Mouse (Mus musculus): ENCODE measurements around the gene Dhx9. TPM values are rescaled to one million over a fixed set of nuclear protein-coding genes. Genes with fewer than 3 reads are reported as not detected.
"Not testable (repeated sequence)": the region's sequence is repeated elsewhere in the genome, so short reads cannot be mapped to it uniquely, and the experiment has no call there.

Gene Dhx9
- total RNA-seq (2014; rRNA removed), result 41.1 and 42.6 TPM in 2 replicates
- polyA plus RNA-seq (2012; rRNA removed), result 5.6 and 5.7 TPM in 2 replicates

- under 1% methylated on average over 35 of the region's 35 CpGs for WGBS
These were observed at the start of gene Dhx9 for GRCm38 (mm10) chr1:153487500-153487879. Gene Dhx9 (minus strand): TSS chr1:153487660.

DNA sequence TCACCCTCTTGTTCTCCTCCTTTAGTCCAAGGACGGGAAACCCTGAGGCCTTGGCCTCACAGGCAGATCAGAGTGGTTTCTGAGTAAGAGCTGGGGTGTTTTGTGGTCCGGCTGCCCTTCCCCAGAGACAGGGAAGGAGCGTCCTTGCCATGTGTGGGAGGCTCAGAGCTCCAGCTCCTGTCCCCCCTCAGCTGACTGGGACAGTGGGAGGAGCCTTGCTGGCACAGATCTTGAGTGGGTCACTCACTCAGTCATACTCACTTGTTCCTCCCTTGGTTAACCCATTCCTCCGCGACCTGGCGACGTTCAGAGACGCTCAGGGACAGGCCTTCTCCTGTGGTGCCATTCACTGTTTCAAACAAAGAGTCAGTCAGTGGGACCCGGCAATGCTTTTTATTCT lies 48.2 kb upstream of the Dhx9 start:
- peaks cover 3% of the 10 kb centered on the region; the same call in 1 of the 2 replicates for H3K4me1 ChIP-seq (ENCODE audit: control insufficient read depth, insufficient read depth, low read length)
- no peak for TF ChIP-seq POLR2A (IDR thresholded peaks at IDR 0.05; ENCODE audit: extremely low read depth, insufficient read depth, low read length)
- TF ChIP-seq CTCF (IDR thresholded peaks at IDR 0.05; ENCODE audit: low read depth, low read length), result no peak
- no peak overlapping the region for H3K4me3 ChIP-seq (ENCODE audit: insufficient read depth, low read depth, low read length)
- no peak overlapping the region for H3K27ac ChIP-seq (replicated peaks; ENCODE audit: insufficient read depth, low read depth, low read length)
- 91% methylated on average over 9 of the region's 9 CpGs for WGBS
- no peaks in the 10 kb centered on the region for H3K79me2 ChIP-seq (ENCODE audit: control insufficient read depth, insufficient read depth, low read length)
- H3K27me3 ChIP-seq (ENCODE audit: control insufficient read depth, insufficient read depth, low read length), result no peaks in the 10 kb centered on the region
- no peak for DNase-seq (ENCODE audit: extremely low read depth, low read depth, low spot score)
- no peak overlapping the region for H3K9ac ChIP-seq (ENCODE audit: low read depth, low read length)
- no peaks in the 10 kb centered on the region for H3K36me3 ChIP-seq (ENCODE audit: control insufficient read depth, insufficient read depth, low read length)

More at GRCm38 (mm10) chr1:153487500-153487879, at the start of gene Dhx9:
- H3K9ac ChIP-seq (ENCODE audit: low read depth, low read length), result peak within 1 kb of the TSS; percentile 97
- H3K36me3 ChIP-seq (ENCODE audit: control insufficient read depth, insufficient read depth, low read length), result peaks cover 3% of the 10 kb centered on the region; the same call in 1 of the 2 replicates
- peaks cover 7% of the 10 kb centered on the region; the same call in 1 of the 2 replicates for H3K4me1 ChIP-seq (ENCODE audit: control insufficient read depth, insufficient read depth, low read length)
- peak; percentile 78 for DNase-seq (ENCODE audit: extremely low read depth, low read depth, low spot score)
- TF ChIP-seq CTCF (IDR thresholded peaks at IDR 0.05; ENCODE audit: low read depth, low read length), result no peak
- TF ChIP-seq POLR2A (IDR thresholded peaks at IDR 0.05; ENCODE audit: extremely low read depth, insufficient read depth, low read length), result peak; percentile 98
- H3K79me2 ChIP-seq (ENCODE audit: control insufficient read depth, insufficient read depth, low read length), result peaks cover 19% of the 10 kb centered on the region
- H3K27me3 ChIP-seq (ENCODE audit: control insufficient read depth, insufficient read depth, low read length), result no peaks in the 10 kb centered on the region
- peak within 1 kb of the TSS; percentile 96 for H3K4me3 ChIP-seq (ENCODE audit: insufficient read depth, low read depth, low read length)
- H3K27ac ChIP-seq (replicated peaks; ENCODE audit: insufficient read depth, low read depth, low read length), result peak within 1 kb of the TSS; percentile 82

DNA sequence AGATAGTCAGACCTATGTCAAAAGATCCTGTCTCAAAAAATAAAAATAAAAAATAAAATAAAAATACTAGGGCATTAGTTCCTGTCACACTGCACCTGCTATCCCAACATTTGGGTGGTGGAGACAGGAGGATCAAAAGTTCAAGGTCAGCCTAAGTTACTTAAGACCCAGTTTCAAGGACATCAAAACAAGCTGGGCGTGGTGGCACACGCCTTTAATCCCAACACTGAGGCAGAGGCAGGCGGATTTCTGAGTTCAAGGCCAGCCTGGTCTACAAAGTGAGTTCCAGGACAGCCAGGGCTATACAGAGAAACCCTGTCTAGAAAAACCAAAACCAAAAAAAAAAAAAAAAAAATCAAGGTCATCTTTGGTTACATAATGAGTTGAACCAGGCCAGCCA lies 45.4 kb upstream of the Dhx9 start:
- H3K27me3 ChIP-seq (ENCODE audit: control insufficient read depth, insufficient read depth, low read length); H3K79me2 ChIP-seq (ENCODE audit: control insufficient read depth, insufficient read depth, low read length); H3K4me1 ChIP-seq (ENCODE audit: control insufficient read depth, insufficient read depth, low read length); DNase-seq (ENCODE audit: extremely low read depth, low read depth, low spot score); H3K27ac ChIP-seq (replicated peaks; ENCODE audit: insufficient read depth, low read depth, low read length); H3K4me3 ChIP-seq (ENCODE audit: insufficient read depth, low read depth, low read length); H3K9ac ChIP-seq (ENCODE audit: low read depth, low read length); H3K36me3 ChIP-seq (ENCODE audit: control insufficient read depth, insufficient read depth, low read length): not testable (repeated sequence)
- WGBS, result 94% methylated on average over 3 of the region's 3 CpGs

- H3K27ac ChIP-seq (replicated peaks; ENCODE audit: insufficient read depth, low read depth, low read length), result peak overlapping the region; percentile 16; the same call in 1 of the 2 replicates
- TF ChIP-seq POLR2A (IDR thresholded peaks at IDR 0.05; ENCODE audit: extremely low read depth, insufficient read depth, low read length) (no peak), CTCF (IDR thresholded peaks at IDR 0.05; ENCODE audit: low read depth, low read length) (no peak)
These were observed 44.9 kb upstream of the Dhx9 start for GRCm38 (mm10) chr1:153532234-153532841.

GRCm38 (mm10) chr1:153531677-153532233 lies 44.3 kb upstream of the Dhx9 start:
- Histone ChIP-seq H3K9ac (ENCODE audit: low read depth, low read length) (no peak overlapping the region), H3K4me1 (ENCODE audit: control insufficient read depth, insufficient read depth, low read length) (peaks cover 3% of the 10 kb centered on the region; the same call in 1 of the 2 replicates), H3K79me2 (ENCODE audit: control insufficient read depth, insufficient read depth, low read length) (no peaks in the 10 kb centered on the region), H3K36me3 (ENCODE audit: control insufficient read depth, insufficient read depth, low read length) (no peaks in the 10 kb centered on the region), H3K27ac (replicated peaks; ENCODE audit: insufficient read depth, low read depth, low read length) (no peak overlapping the region; the same call in 1 of the 2 replicates), H3K4me3 (ENCODE audit: insufficient read depth, low read depth, low read length) (no peak overlapping the region), H3K27me3 (ENCODE audit: control insufficient read depth, insufficient read depth, low read length) (no peaks in the 10 kb centered on the region)
- DNase-seq (ENCODE audit: extremely low read depth, low read depth, low spot score), result no peak
- TF ChIP-seq CTCF (IDR thresholded peaks at IDR 0.05; ENCODE audit: low read depth, low read length) (no peak), POLR2A (IDR thresholded peaks at IDR 0.05; ENCODE audit: extremely low read depth, insufficient read depth, low read length) (no peak)
- WGBS, result 56% methylated on average over 9 of the region's 9 CpGs

More at GRCm38 (mm10) chr1:153532234-153532841, 44.9 kb upstream of the Dhx9 start:
- Histone ChIP-seq H3K4me3 (ENCODE audit: insufficient read depth, low read depth, low read length) (no peak overlapping the region), H3K4me1 (ENCODE audit: control insufficient read depth, insufficient read depth, low read length) (peaks cover 3% of the 10 kb centered on the region; the same call in 1 of the 2 replicates), H3K36me3 (ENCODE audit: control insufficient read depth, insufficient read depth, low read length) (no peaks in the 10 kb centered on the region), H3K9ac (ENCODE audit: low read depth, low read length) (peak overlapping the region; percentile 48), H3K79me2 (ENCODE audit: control insufficient read depth, insufficient read depth, low read length) (no peaks in the 10 kb centered on the region), H3K27me3 (ENCODE audit: control insufficient read depth, insufficient read depth, low read length) (no peaks in the 10 kb centered on the region)
- no peak for DNase-seq (ENCODE audit: extremely low read depth, low read depth, low spot score)
- WGBS, result 27% methylated on average over 12 of the region's 12 CpGs

- no peaks in the 10 kb centered on the region for H3K36me3 ChIP-seq (ENCODE audit: control insufficient read depth, insufficient read depth, low read length)
- H3K27me3 ChIP-seq (ENCODE audit: control insufficient read depth, insufficient read depth, low read length), result no peaks in the 10 kb centered on the region
- H3K4me1 ChIP-seq (ENCODE audit: control insufficient read depth, insufficient read depth, low read length), result no peaks in the 10 kb centered on the region
- H3K9ac ChIP-seq (ENCODE audit: low read depth, low read length), result no peak overlapping the region
- H3K4me3 ChIP-seq (ENCODE audit: insufficient read depth, low read depth, low read length), result no peak overlapping the region
- H3K27ac ChIP-seq (replicated peaks; ENCODE audit: insufficient read depth, low read depth, low read length), result no peak overlapping the region
- H3K79me2 ChIP-seq (ENCODE audit: control insufficient read depth, insufficient read depth, low read length), result no peaks in the 10 kb centered on the region
- TF ChIP-seq CTCF (IDR thresholded peaks at IDR 0.05; ENCODE audit: low read depth, low read length), result no peak
- no peak for TF ChIP-seq POLR2A (IDR thresholded peaks at IDR 0.05; ENCODE audit: extremely low read depth, insufficient read depth, low read length)
- WGBS, result 53% methylated on average over 3 of the region's 3 CpGs
- no peak for DNase-seq (ENCODE audit: extremely low read depth, low read depth, low spot score)
These were observed 34.7 kb upstream of the Dhx9 start for GRCm38 (mm10) chr1:153522116-153522515.

Data from liver, adult 2 months (tissue).